Mouse (Mus musculus) midbrain, postnatal 0 days (tissue): ENCODE measurements at regions not wholly inside any gene's neighbourhood (a gene's known extent, or its start where the extent isn't known, plus 50 kb on each side); places are given as distances from the start of the nearest gene placed in this dataset.

Experiments
- ATAC-seq: fragments of 200-750 bp; cut with Nextera tagmentation; 2 replicates; pipeline ENCODE4 v1.8.0; 2017; ENCODE audit warnings: moderate number of reproducible peaks, mild to moderate bottlenecking, moderate TSS enrichment, moderate library complexity; ENCODE audit not compliant: low FRiP score
- DNase-seq: peaks from one replicate; pipeline ENCODE4 v3.0.0-alpha.2; 2015; ENCODE audit warnings: low spot score
- H3K27ac ChIP-seq: fragments of 300-500 bp; sonication (generic); 2 replicates; pipeline ENCODE4 v1.5.1; 2014; ENCODE audit warnings: low read depth, mild to moderate bottlenecking, low read length, mixed read lengths
- H3K27me3 ChIP-seq: fragments of 300-500 bp; sonication (generic); 2 replicates; pipeline ENCODE4 v1.6.1; 2014; ENCODE audit warnings: low read length, control low read depth, mixed read lengths; ENCODE audit not compliant: insufficient read depth
- H3K36me3 ChIP-seq: fragments of 300-500 bp; sonication (generic); 2 replicates; pipeline ENCODE4 v1.6.1; 2014; ENCODE audit warnings: low read length, control low read depth, mixed read lengths; ENCODE audit not compliant: insufficient read depth
- H3K4me1 ChIP-seq: fragments of 300-500 bp; sonication (generic); 2 replicates; pipeline ENCODE4 v1.6.1; 2014; ENCODE audit warnings: mild to moderate bottlenecking, control low read depth, antibody characterized with exemption, low read length, mixed read lengths; ENCODE audit not compliant: insufficient read depth
- H3K4me2 ChIP-seq: fragments of 300-500 bp; sonication (generic); 2 replicates; pipeline ENCODE4 v1.6.1; 2014; ENCODE audit warnings: low read depth, mild to moderate bottlenecking, low read length, mixed read lengths; ENCODE audit not compliant: poor library complexity, severe bottlenecking
- H3K4me3 ChIP-seq: fragments of 300-500 bp; sonication (generic); 2 replicates; pipeline ENCODE4 v1.5.1; 2014; ENCODE audit warnings: low read depth, mild to moderate bottlenecking, low read length, moderate library complexity
- H3K9ac ChIP-seq: fragments of 300-500 bp; sonication (generic); replicated peaks from 2 replicates; pipeline ENCODE4 v1.6.1; 2014; ENCODE audit warnings: mild to moderate bottlenecking, low read length, moderate library complexity, mixed read lengths; ENCODE audit not compliant: poor library complexity, severe bottlenecking
- H3K9me3 ChIP-seq: fragments of 300-500 bp; sonication (generic); 2 replicates; pipeline ENCODE4 v1.6.1; 2016; ENCODE audit warnings: low read length, control low read depth
- CTCF ChIP-seq: IDR thresholded peaks from 2 replicates; pipeline ENCODE4 v1.5.1; 2016; ENCODE audit warnings: antibody characterized with exemption, mild to moderate bottlenecking
- WGBS: fragments of 180-500 bp; shearing (Covaris S2); extraction: QIAGEN DNeasy Blood & Tissue Kit; methylation state at CpG from one replicate; pipeline ENCODE4 v1.1.7; 2014; 5-methylcytosine and 5-hydroxymethylcytosine counted together

GRCm38 (mm10) chr1:151131627-151132284 is 50.6 kb upstream of the Gm47985 start:
- Histone ChIP-seq H3K4me3 (no peak overlapping the region), H3K4me2 (no peak overlapping the region), H3K9me3 (no peaks in the 10 kb centered on the region), H3K4me1 (no peaks in the 10 kb centered on the region), H3K27me3 (no peaks in the 10 kb centered on the region), H3K9ac (no peak overlapping the region), H3K27ac (no peak overlapping the region), H3K36me3 (no peaks in the 10 kb centered on the region)
- ATAC-seq (no peak), DNase-seq (no peak)
- TF ChIP-seq CTCF = no peak
- 82% methylated on average over 4 of the region's 4 CpGs for WGBS
